ENCODE assay signal across 7 mouse cellular contexts in genomic region chr11:115534759-115535371, GRCm38 (mm10). TPM values are rescaled to one million over a fixed set of nuclear protein-coding genes. Genes with fewer than 3 reads are reported as not detected.
DNase-seq lines count a peak whose midpoint lies in the region; ATAC-seq and TF ChIP-seq lines count a peak whose summit lies in the region.

No protein-coding gene starts in this region.

- peak overlapping the region; percentile 88 for H3K4me2 ChIP-seq in liver, embryonic 11.5 days

- H3K4me3 ChIP-seq in testis, adult 2 months (ENCODE audit: control insufficient read depth, low read depth, low read length): peak overlapping the region; percentile 94
- peak overlapping the region; percentile 74 for H3K4me3 ChIP-seq in erythroblast, embryonic 14.5 days (replicated peaks)
- H3K4me3 ChIP-seq in liver, embryonic 11.5 days (ENCODE audit: low read depth, low read length): peak overlapping the region; percentile 99

- TF ChIP-seq CTCF in testis, adult 2 months (IDR thresholded peaks at IDR 0.05; ENCODE audit: control insufficient read depth, insufficient read depth, insufficient replicate concordance, low read depth, low read length): no peak

- no peaks in the 10 kb centered on the region for H3K27me3 ChIP-seq in testis, adult 2 months (ENCODE audit: control insufficient read depth, insufficient read depth, low read length)
- no peaks in the 10 kb centered on the region for H3K27me3 ChIP-seq in erythroblast, embryonic 14.5 days (ENCODE audit: control insufficient read depth)
- no peaks in the 10 kb centered on the region for H3K27me3 ChIP-seq in liver, embryonic 11.5 days (replicated peaks; ENCODE audit: control insufficient read depth, insufficient read depth, low read length)

- peak overlapping the region; percentile 98 for H3K27ac ChIP-seq in testis, adult 2 months (ENCODE audit: control insufficient read depth, insufficient read depth, low read depth, low read length)
- H3K27ac ChIP-seq in liver, embryonic 11.5 days (ENCODE audit: low read depth, low read length): peak overlapping the region; percentile 100

- peaks cover 8% of the 10 kb centered on the region; the same call in 1 of the 2 replicates for H3K4me1 ChIP-seq in testis, adult 2 months (ENCODE audit: control insufficient read depth, insufficient read depth, low read length)
- H3K4me1 ChIP-seq in erythroblast, embryonic 14.5 days (ENCODE audit: control insufficient read depth): peaks cover 39% of the 10 kb centered on the region
- peaks cover 21% of the 10 kb centered on the region for H3K4me1 ChIP-seq in liver, embryonic 11.5 days (replicated peaks; ENCODE audit: control insufficient read depth, insufficient read depth, low read length)

- H3K36me3 ChIP-seq in testis, adult 2 months (ENCODE audit: control insufficient read depth, insufficient read depth, low read length): no peaks in the 10 kb centered on the region; the same call in 1 of the 2 replicates
- H3K36me3 ChIP-seq in erythroblast, embryonic 14.5 days (ENCODE audit: control insufficient read depth): peaks cover 47% of the 10 kb centered on the region
- H3K36me3 ChIP-seq in liver, embryonic 11.5 days (ENCODE audit: control insufficient read depth, insufficient read depth, low read length): peaks cover 29% of the 10 kb centered on the region

- no peaks in the 10 kb centered on the region for H3K9me3 ChIP-seq in erythroblast, embryonic 14.5 days (ENCODE audit: control insufficient read depth, low read length)
- no peaks in the 10 kb centered on the region for H3K9me3 ChIP-seq in liver, embryonic 11.5 days (ENCODE audit: control insufficient read depth, low read length)

- ATAC-seq in liver, embryonic 11.5 days (replicated peaks; ENCODE audit: low FRiP score): no peak

- WGBS in liver, embryonic 11.5 days: 7% methylated on average over 11 of the region's 11 CpGs

- H3K9ac ChIP-seq in liver, embryonic 11.5 days (ENCODE audit: low read depth, low read length): peak overlapping the region; percentile 99

- DNase-seq in testis, postnatal 14 days (ENCODE audit: low spot score): no peak
- no peak for DNase-seq in liver, embryonic 11.5 days (ENCODE audit: low spot score)
- DNase-seq in thymus, postnatal 4 days: peak; percentile 36
- no peak for DNase-seq in left cerebral cortex, postnatal 14 days (ENCODE audit: low spot score in 2 of 2)
- no peak for DNase-seq in adrenal gland, postnatal 36 days

- TF ChIP-seq POLR2A in testis, adult 2 months (IDR thresholded peaks at IDR 0.05; ENCODE audit: control insufficient read depth, low read depth, low read length): no peak

- intact Hi-C loops in left cerebral cortex, postnatal 14 days (cut with DNase I): no loop called here

RNA-seq across cellular contexts. Expression of gene Sumo2, which starts 1.2 kb away (rescaled TPM):
- polyA plus RNA-seq in testis, adult 2 months (2012; rRNA removed): 50.6 and 72.2 TPM in 2 replicates
- 31.3 and 32.9 TPM in 2 replicates for polyA plus RNA-seq in erythroblast, embryonic 14.5 days (2012)
- polyA plus RNA-seq in liver, embryonic 11.5 days (2014; fragmentation: Nextera tagmentation; extraction: Ambion mirVana): 874 and 889 TPM in 2 replicates
- 100 to 1,000 TPM; 338 to 354 TPM for total RNA-seq in left cerebral cortex, postnatal 14 days (2021)
- 100 to 1,000 TPM; 248 to 259 TPM for total RNA-seq in adrenal gland, postnatal 36 days (2021)

RNA-seq across cellular contexts. Expression of gene Jpt1, which starts 20.7 kb away (rescaled TPM):
- polyA plus RNA-seq in testis, adult 2 months (2012; rRNA removed): 548 and 576 TPM in 2 replicates
- polyA plus RNA-seq in erythroblast, embryonic 14.5 days (2012): 82.3 and 86.6 TPM in 2 replicates
- 435 and 437 TPM in 2 replicates for polyA plus RNA-seq in liver, embryonic 11.5 days (2014; fragmentation: Nextera tagmentation; extraction: Ambion mirVana)
- total RNA-seq in left cerebral cortex, postnatal 14 days (2021): 100 to 1,000 TPM; 206 TPM
- total RNA-seq in adrenal gland, postnatal 36 days (2021): 100 to 1,000 TPM in 1 of 2 experiments, 10 to 100 TPM in 1; 80.5 to 106 TPM

RNA-seq across cellular contexts. Expression of gene Nup85, which starts 29.4 kb away (rescaled TPM):
- 36.3 and 42.6 TPM in 2 replicates for polyA plus RNA-seq in testis, adult 2 months (2012; rRNA removed)
- 2.8 and 4.0 TPM in 2 replicates for polyA plus RNA-seq in erythroblast, embryonic 14.5 days (2012)
- 277 and 296 TPM in 2 replicates for polyA plus RNA-seq in liver, embryonic 11.5 days (2014; fragmentation: Nextera tagmentation; extraction: Ambion mirVana)
- total RNA-seq in left cerebral cortex, postnatal 14 days (2021): 10 to 100 TPM; 39.6 to 47.4 TPM
- 10 to 100 TPM; 44.0 to 44.8 TPM for total RNA-seq in adrenal gland, postnatal 36 days (2021)

RNA-seq across cellular contexts. Expression of gene Nt5c, which starts 43.2 kb away (rescaled TPM):
- polyA plus RNA-seq in testis, adult 2 months (2012; rRNA removed): 32.4 and 34.0 TPM in 2 replicates
- 4.8 and 6.4 TPM in 2 replicates for polyA plus RNA-seq in erythroblast, embryonic 14.5 days (2012)
- 96.8 and 105 TPM in 2 replicates for polyA plus RNA-seq in liver, embryonic 11.5 days (2014; fragmentation: Nextera tagmentation; extraction: Ambion mirVana)
- total RNA-seq in left cerebral cortex, postnatal 14 days (2021): 10 to 100 TPM; 75.9 TPM
- total RNA-seq in adrenal gland, postnatal 36 days (2021): 100 to 1,000 TPM in 1 of 2 experiments, 10 to 100 TPM in 1; 98.5 to 161 TPM

RNA-seq across cellular contexts. Expression of gene Armc7, which starts 59.4 kb away (rescaled TPM):
- 3.3 and 3.8 TPM in 2 replicates for polyA plus RNA-seq in testis, adult 2 months (2012; rRNA removed)
- polyA plus RNA-seq in erythroblast, embryonic 14.5 days (2012): 0.73 and 0.87 TPM in 2 replicates
- 5.7 and 6.0 TPM in 2 replicates for polyA plus RNA-seq in liver, embryonic 11.5 days (2014; fragmentation: Nextera tagmentation; extraction: Ambion mirVana)
- 10 to 100 TPM in 1 of 2 experiments, 1 to 10 TPM in 1; 9.7 to 10.1 TPM for total RNA-seq in left cerebral cortex, postnatal 14 days (2021)
- total RNA-seq in adrenal gland, postnatal 36 days (2021): 1 to 10 TPM; 7.3 to 8.2 TPM

Comparison
In these comparisons a context has a peak if more than half of its experiments do, and no peak if none do; other contexts are left out.
1. RNA of gene Sumo2, which starts 1.2 kb away (polyA plus RNA-seq): 874 to 889 TPM in liver, embryonic 11.5 days; 50.6 to 72.2 TPM in testis, adult 2 months and 31.3 to 32.9 TPM in erythroblast, embryonic 14.5 days; every median in the first group is over 10 times any median in the second.
2. Peak in every context shown above with its lines, with median percentiles within 50 percentile points of each other: H3K4me3 ChIP-seq.